Mouse (Mus musculus) MEL (cell line): ENCODE measurements around the gene Edc3. TPM values are rescaled to one million over a fixed set of nuclear protein-coding genes. Genes with fewer than 3 reads are reported as not detected.

Experiments
- DNase-seq: peaks from one replicate; pipeline ENCODE4 v3.0.0; 2011; ENCODE audit warnings: low read depth, low spot score
- H3K27ac ChIP-seq: 2 replicates; pipeline ENCODE4 v1.5.1; 2012; ENCODE audit warnings: low read depth, mild to moderate bottlenecking, control low read depth, low read length, moderate library complexity; ENCODE audit not compliant: control insufficient read depth
- H3K27me3 ChIP-seq, 2 experiments: fragments of 150-350 bp in 1 of 2; sonication (generic) in 1 of 2; 2 replicates each; pipeline ENCODE4 v1.6.1; 2012; ENCODE audit warnings: low read length in 2 of 2, mild to moderate bottlenecking in 2 of 2, improper control_type of control experiment in 1 of 2, moderate library complexity in 1 of 2; ENCODE audit not compliant: insufficient read depth in 2 of 2, control insufficient read depth in 1 of 2
- H3K36me3 ChIP-seq, 2 experiments: 2 replicates each; pipeline ENCODE4 v1.6.1; 2012 to 2014; ENCODE audit warnings: low read length in 2 of 2, improper control_type of control experiment in 1 of 2, inconsistent platforms in 1 of 2, mild to moderate bottlenecking in 1 of 2; ENCODE audit not compliant: insufficient read depth in 2 of 2, control insufficient read depth in 1 of 2
- H3K4me1 ChIP-seq, 2 experiments: fragments of 150-350 bp in 1 of 2; sonication (generic) in 1 of 2; 2 replicates each; pipeline ENCODE4 v1.6.1; 2012; ENCODE audit warnings: low read length in 2 of 2, improper control_type of control experiment in 1 of 2, mild to moderate bottlenecking in 1 of 2; ENCODE audit not compliant: insufficient read depth in 2 of 2, control insufficient read depth in 1 of 2
- H3K4me3 ChIP-seq, 2 experiments: fragments of 150-350 bp in 1 of 2; sonication (generic) in 1 of 2; 2 replicates each; pipeline ENCODE4 v1.5.1; 2012; ENCODE audit warnings: low read depth in 2 of 2, low read length in 2 of 2, mild to moderate bottlenecking in 2 of 2, moderate library complexity in 2 of 2, control low read depth in 1 of 2, improper control_type of control experiment in 1 of 2; ENCODE audit not compliant: control insufficient read depth in 1 of 2, insufficient read depth in 1 of 2
- H3K79me2 ChIP-seq: 2 replicates; pipeline ENCODE4 v1.6.1; 2012; ENCODE audit warnings: mild to moderate bottlenecking, low read length, moderate library complexity; ENCODE audit not compliant: control insufficient read depth, poor library complexity, insufficient read depth
- H3K9ac ChIP-seq: 2 replicates; pipeline ENCODE4 v1.6.1; 2012; ENCODE audit warnings: low read depth, mild to moderate bottlenecking, control low read depth, low read length, moderate library complexity; ENCODE audit not compliant: control insufficient read depth, poor library complexity, severe bottlenecking
- H3K9me3 ChIP-seq: fragments of 150-350 bp; sonication (generic); replicated peaks from 2 replicates; pipeline ENCODE4 v1.6.1; 2012; ENCODE audit warnings: mild to moderate bottlenecking, low read length, improper control_type of control experiment, moderate library complexity; ENCODE audit not compliant: insufficient read depth
- E2F4 ChIP-seq: IDR thresholded peaks from 2 replicates; pipeline ENCODE4 v1.6.1; 2011; ENCODE audit warnings: low read depth, low read length, improper control_type of control experiment, borderline replicate concordance
- ELF1 ChIP-seq: IDR thresholded peaks from 2 replicates; pipeline ENCODE4 v1.6.1; 2014; ENCODE audit warnings: low read depth, mild to moderate bottlenecking, inconsistent platforms, low read length, improper control_type of control experiment, moderate library complexity
- EP300 ChIP-seq, 2 experiments: IDR thresholded peaks; 2 replicates each; pipeline ENCODE4 v1.6.1; 2011; ENCODE audit warnings: improper control_type of control experiment in 2 of 2, low read length in 2 of 2, low read depth in 1 of 2, mild to moderate bottlenecking in 1 of 2
- ETS1 ChIP-seq: IDR thresholded peaks from 2 replicates; pipeline ENCODE4 v1.6.1; 2012; ENCODE audit warnings: low read depth, mild to moderate bottlenecking, inconsistent platforms, low read length, improper control_type of control experiment, moderate library complexity
- GABPA ChIP-seq: IDR thresholded peaks from 2 replicates; pipeline ENCODE4 v1.6.1; 2012; ENCODE audit warnings: low read depth, mild to moderate bottlenecking, inconsistent platforms, low read length, improper control_type of control experiment, moderate library complexity
- JUND ChIP-seq: IDR thresholded peaks from 2 replicates; pipeline ENCODE4 v1.6.1; 2011; ENCODE audit warnings: low read depth, mild to moderate bottlenecking, improper control_type of control experiment, low read length
- KAT2A ChIP-seq: conservative IDR thresholded peaks from 2 replicates; pipeline ENCODE4 v1.6.1; 2012; ENCODE audit warnings: low read depth, low read length, improper control_type of control experiment, inconsistent platforms
- MAZ ChIP-seq: IDR thresholded peaks from 2 replicates; pipeline ENCODE4 v1.6.1; 2012; ENCODE audit warnings: low read depth, mild to moderate bottlenecking, inconsistent platforms, low read length, improper control_type of control experiment
- MEF2A ChIP-seq: IDR thresholded peaks from 2 replicates; pipeline ENCODE4 v1.6.1; 2014; ENCODE audit warnings: low read depth, mild to moderate bottlenecking, inconsistent platforms, low read length, improper control_type of control experiment; ENCODE audit not compliant: poor library complexity, insufficient replicate concordance, severe bottlenecking; ENCODE audit errors: extremely low read depth
- MYB ChIP-seq: IDR thresholded peaks from 2 replicates; pipeline ENCODE4 v1.6.1; 2011; ENCODE audit warnings: mild to moderate bottlenecking, low read depth, low read length, improper control_type of control experiment
- MYC ChIP-seq: IDR thresholded peaks from 2 replicates; pipeline ENCODE4 v1.6.1; 2011; ENCODE audit warnings: low read depth, mild to moderate bottlenecking, low read length, improper control_type of control experiment, moderate library complexity
- RAD21 ChIP-seq: IDR thresholded peaks from 2 replicates; pipeline ENCODE4 v1.6.1; 2011; ENCODE audit warnings: mild to moderate bottlenecking, low read depth, low read length, improper control_type of control experiment
- SMC3 ChIP-seq: IDR thresholded peaks from 2 replicates; pipeline ENCODE4 v1.6.1; 2011; ENCODE audit warnings: low read depth, low read length, improper control_type of control experiment
- TAL1 ChIP-seq: IDR thresholded peaks from 2 replicates; pipeline ENCODE4 v1.6.1; 2012; ENCODE audit warnings: mild to moderate bottlenecking, inconsistent platforms, low read length, moderate library complexity, mixed read lengths
- UBTF ChIP-seq: IDR thresholded peaks from 2 replicates; pipeline ENCODE4 v1.6.1; 2012; ENCODE audit warnings: low read depth, mild to moderate bottlenecking, inconsistent platforms, low read length, improper control_type of control experiment, moderate library complexity, borderline replicate concordance; ENCODE audit not compliant: insufficient read depth
- USF1 ChIP-seq: IDR thresholded peaks from 2 replicates; pipeline ENCODE4 v1.6.1; 2014; ENCODE audit warnings: low read depth, mild to moderate bottlenecking, inconsistent platforms, low read length, improper control_type of control experiment, moderate library complexity
- USF2 ChIP-seq, 2 experiments: IDR thresholded peaks; 2 replicates each; pipeline ENCODE4 v1.6.1; 2011 to 2012; ENCODE audit warnings: improper control_type of control experiment in 2 of 2, low read length in 2 of 2, borderline replicate concordance in 1 of 2, inconsistent platforms in 1 of 2, low read depth in 1 of 2, mild to moderate bottlenecking in 1 of 2; ENCODE audit not compliant: insufficient read depth in 1 of 2
- ZC3H11A ChIP-seq: IDR thresholded peaks from 2 replicates; pipeline ENCODE4 v1.6.1; 2012; ENCODE audit warnings: low read depth, mild to moderate bottlenecking, inconsistent platforms, low read length, improper control_type of control experiment
- ZMIZ1 ChIP-seq: IDR thresholded peaks from 2 replicates; pipeline ENCODE4 v1.6.1; 2012; ENCODE audit warnings: low read depth, mild to moderate bottlenecking, inconsistent platforms, low read length, improper control_type of control experiment, moderate library complexity
- polyA plus RNA-seq, 2 experiments: library from polyadenylated mRNA; stranded (reverse) in 1 of 2; unstranded in 1 of 2; fragments of >175 nt in 1 of 2; fragments of >200 nt in 1 of 2; gene quantifications; 2 replicates each; pipeline versions ENCODE4 v1.2.1 to v1.2.4; 2012; ENCODE audit warnings: low replicate concordance in 2 of 2, low read depth in 1 of 2; ENCODE audit not compliant: insufficient read length in 2 of 2, insufficient read depth in 1 of 2, missing spikeins in 1 of 2
- total RNA-seq: library from RNA; depleted of rRNA; stranded (reverse); fragments of 300-350 nt; gene quantifications from 2 replicates; pipeline ENCODE4 v1.2.3, GENCODE M21; 2012

Edc3 gene
- total and polyA plus RNA-seq, 3 experiments = 7.2 to 25.7 TPM; not detected in 1

- TF ChIP-seq ZC3H11A (no peak), TAL1 (peak; percentile 26; the same call in 1 of the 2 replicates)
- peaks cover 1 to 3% of the 10 kb centered on the region in 2 experiments; a peak in 3 of 4 replicates for H3K4me1 ChIP-seq
- H3K9ac ChIP-seq = no peak overlapping the region
- no peak overlapping the region for H3K27ac ChIP-seq
- no peaks in the 10 kb centered on the region for H3K27me3 ChIP-seq
- no peak for DNase-seq
- peaks cover 10 to 30% of the 10 kb centered on the region in 2 experiments for H3K36me3 ChIP-seq
- peaks cover 18% of the 10 kb centered on the region for H3K79me2 ChIP-seq
- no peaks in the 10 kb centered on the region for H3K9me3 ChIP-seq
- H3K4me3 ChIP-seq = no peak overlapping the region
Observed at GRCm38 (mm10) chr9:57757578-57757977, 49.2 kb downstream of the Edc3 start.

GRCm38 (mm10) chr9:57758528-57758927 lies 50.2 kb downstream of the Edc3 start:
- Histone ChIP-seq H3K4me3 (no peak overlapping the region), H3K27me3 (no peaks in the 10 kb centered on the region), H3K36me3 (peaks cover 18 to 26% of the 10 kb centered on the region in 2 experiments), H3K4me1 (peaks cover 5 to 13% of the 10 kb centered on the region in 2 experiments), H3K9me3 (no peaks in the 10 kb centered on the region), H3K79me2 (peaks cover 27% of the 10 kb centered on the region), H3K27ac (no peak overlapping the region), H3K9ac (no peak overlapping the region)
- DNase-seq = no peak
- no peak for TF ChIP-seq MYC
- TF ChIP-seq MEF2A = no peak
- TF ChIP-seq GABPA = no peak
- no peak for TF ChIP-seq JUND
- no peak for TF ChIP-seq EP300 (IDR thresholded peaks at IDR 0.05; ENCODE audit: low read depth in 1 of 2, low read length in 2 of 2)
- TF ChIP-seq TAL1 = no peak
- TF ChIP-seq ELF1 = no peak
- TF ChIP-seq KAT2A = no peak
- no peak for TF ChIP-seq UBTF
- TF ChIP-seq MYB = no peak
- TF ChIP-seq SMC3 = no peak
- no peak for TF ChIP-seq ZMIZ1
- no peak for TF ChIP-seq ETS1
- no peak for TF ChIP-seq E2F4
- TF ChIP-seq USF1 = no peak
- TF ChIP-seq MAZ = no peak
- no peak for TF ChIP-seq RAD21
- no peak for TF ChIP-seq ZC3H11A
- TF ChIP-seq USF2 (IDR thresholded peaks at IDR 0.05; ENCODE audit: borderline replicate concordance in 1 of 2, insufficient read depth in 1 of 2, low read depth in 1 of 2, low read length in 2 of 2) = no peak
